Mouse (Mus musculus): ENCODE results near the gene Apeh.

Gene Apeh

DNA sequence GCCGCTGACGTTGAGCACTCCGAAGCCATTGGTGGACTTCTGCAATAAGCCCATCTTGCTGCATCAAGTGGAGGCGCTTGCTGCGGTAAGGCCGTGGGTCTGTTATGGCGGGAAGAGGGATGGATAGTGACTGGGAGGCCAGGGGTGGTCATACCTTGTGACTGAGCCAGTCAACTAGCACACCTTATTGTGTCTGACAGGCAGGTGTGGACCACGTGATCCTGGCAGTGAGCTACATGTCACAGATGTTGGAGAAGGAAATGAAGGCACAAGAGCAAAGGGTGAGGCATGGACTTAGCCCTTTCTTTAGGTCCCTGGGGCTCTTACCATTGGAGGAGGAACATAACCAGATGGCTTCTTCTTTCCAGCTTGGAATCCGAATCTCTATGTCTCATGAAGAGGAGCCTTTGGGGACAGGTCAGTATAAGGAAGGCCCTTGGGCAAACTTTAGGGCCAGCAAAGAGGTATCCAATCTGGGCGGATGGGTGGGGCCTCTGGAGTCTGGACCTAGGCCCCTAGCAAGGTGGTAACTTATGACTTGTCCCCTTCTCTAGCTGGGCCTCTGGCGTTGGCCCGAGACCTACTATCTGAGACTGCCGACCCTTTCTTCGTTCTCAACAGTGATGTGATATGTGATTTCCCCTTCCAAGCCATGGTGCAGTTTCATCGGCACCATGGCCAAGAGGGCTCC lies 44.7 kb downstream of the Apeh start:
- no peak for DNase-seq

DNA sequence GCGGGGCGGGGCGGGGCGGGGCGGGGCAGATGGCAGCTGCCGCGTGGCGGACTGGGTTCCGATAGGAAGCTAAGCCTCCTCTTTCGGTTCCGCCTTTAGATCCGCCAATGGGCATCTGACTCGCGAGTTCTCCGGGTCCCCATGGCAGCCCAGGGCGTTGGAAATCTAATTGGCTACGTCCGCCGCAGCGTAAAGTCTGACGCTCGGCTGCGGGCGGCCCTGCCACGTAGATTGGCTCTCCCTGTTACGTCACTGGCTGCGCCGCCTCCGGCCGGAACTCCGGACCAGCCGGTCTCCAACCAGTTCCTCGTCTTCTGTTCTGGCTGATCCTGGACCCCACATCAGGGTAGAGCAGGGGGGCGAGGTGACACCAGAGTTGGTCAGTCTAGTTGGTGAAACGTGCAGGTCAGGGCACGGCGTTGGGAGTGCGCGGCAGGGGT lies 45.4 kb downstream of the Apeh start, which contains the start of gene Gmppb:
Gene Gmppb, plus strand, starts transcription at position 227 of the 440 bp plus-strand sequence.
- DNase-seq: peak; percentile 92 to 95

DNA sequence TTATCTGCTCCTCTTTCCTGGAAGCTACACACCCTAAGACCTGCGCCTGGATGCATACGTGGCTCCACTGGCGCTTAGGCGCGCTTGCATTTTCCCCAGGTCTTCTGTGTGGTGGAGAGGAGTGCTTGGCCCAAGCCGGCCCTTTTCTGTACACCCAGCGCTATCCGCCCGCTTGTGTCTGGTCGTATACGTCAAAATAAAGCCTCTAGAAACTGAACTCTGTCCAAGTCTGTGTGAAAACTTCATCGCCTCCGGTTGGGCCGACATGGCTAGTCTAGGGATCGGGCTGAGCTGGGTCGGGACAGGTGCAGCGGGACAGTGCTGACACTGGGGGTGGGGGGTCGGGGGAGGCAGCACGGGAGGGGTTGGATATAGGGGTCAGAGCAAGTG lies 45.8 kb downstream of the Apeh start:
- DNase-seq: no peak

- DNase-seq: no peak
Observed at GRCm38 (mm10) chr9:108047601-108048565, 46.5 kb downstream of the Apeh start.

GRCm38 (mm10) chr9:108046582-108046981 lies 47.8 kb downstream of the Apeh start:
- DNase-seq: no peak

GRCm38 (mm10) chr9:108044751-108045492 lies 49.5 kb downstream of the Apeh start:
- no peak for DNase-seq

All from thymus, adult 18-20 months (tissue).